Mouse (Mus musculus) heart, embryonic 14.5 days (tissue): Measurements from ENCODE around the gene Arl5a. TPM values are rescaled to one million over a fixed set of nuclear protein-coding genes. Genes with fewer than 3 reads are reported as not detected.

ENCODE experiments used
- ATAC-seq: fragments of 200-750 bp; cut with Nextera tagmentation; 2 replicates; pipeline ENCODE4 v1.8.0; 2017; ENCODE audit warnings: low read depth, moderate TSS enrichment; ENCODE audit not compliant: insufficient number of reproducible peaks, insufficient read depth, low FRiP score
- H3K27ac ChIP-seq, 2 experiments: fragments of 200-500 bp in 1 of 2; fragments of 300-500 bp in 1 of 2; sonication (generic) in 1 of 2; replicated peaks in 1 of 2; 2 replicates each; pipeline ENCODE4 v1.5.1; 2012 to 2014; ENCODE audit warnings: low read depth in 2 of 2, low read length in 2 of 2, control low read depth in 1 of 2, mild to moderate bottlenecking in 1 of 2, mixed read lengths in 1 of 2; ENCODE audit not compliant: control insufficient read depth in 1 of 2, insufficient read depth in 1 of 2
- H3K27me3 ChIP-seq: fragments of 300-500 bp; sonication (generic); 2 replicates; pipeline ENCODE4 v1.6.1; 2014; ENCODE audit warnings: mild to moderate bottlenecking, low read length, control low read depth; ENCODE audit not compliant: control insufficient read depth, insufficient read depth
- H3K36me3 ChIP-seq: fragments of 300-500 bp; sonication (generic); 2 replicates; pipeline ENCODE4 v1.6.1; 2014; ENCODE audit warnings: mild to moderate bottlenecking, control low read depth, low read length, mixed read lengths; ENCODE audit not compliant: control insufficient read depth, insufficient read depth
- H3K4me1 ChIP-seq, 2 experiments: fragments of 200-500 bp in 1 of 2; fragments of 300-500 bp in 1 of 2; sonication (generic) in 1 of 2; 2 replicates each; pipeline ENCODE4 v1.6.1; 2012 to 2014; ENCODE audit warnings: low read length in 2 of 2, control low read depth in 1 of 2, mixed read lengths in 1 of 2; ENCODE audit not compliant: control insufficient read depth in 2 of 2, insufficient read depth in 2 of 2
- H3K4me2 ChIP-seq: fragments of 300-500 bp; sonication (generic); 2 replicates; pipeline ENCODE4 v1.6.1; 2014; ENCODE audit warnings: mild to moderate bottlenecking, low read length
- H3K4me3 ChIP-seq, 2 experiments: fragments of 200-500 bp in 1 of 2; fragments of 300-500 bp in 1 of 2; sonication (generic) in 1 of 2; 2 replicates each; pipeline ENCODE4 v1.5.1; 2012 to 2014; ENCODE audit warnings: low read length in 2 of 2, mild to moderate bottlenecking in 2 of 2, control low read depth in 1 of 2, low read depth in 1 of 2, moderate library complexity in 1 of 2; ENCODE audit not compliant: control insufficient read depth in 1 of 2, insufficient read depth in 1 of 2
- H3K9ac ChIP-seq: fragments of 300-500 bp; sonication (generic); 2 replicates; pipeline ENCODE4 v1.6.1; 2014; ENCODE audit warnings: mild to moderate bottlenecking, low read length
- H3K9me3 ChIP-seq: fragments of 300-500 bp; sonication (generic); 2 replicates; pipeline ENCODE4 v1.6.1; 2016; ENCODE audit warnings: low read length, control low read depth; ENCODE audit not compliant: control insufficient read depth
- WGBS: fragments of 180-500 bp; shearing (Covaris S2); extraction: QIAGEN DNeasy Blood & Tissue Kit; methylation state at CpG from one replicate; pipeline ENCODE4 v1.1.7; 2014; 5-methylcytosine and 5-hydroxymethylcytosine counted together
- polyA plus RNA-seq: library from polyadenylated mRNA; unstranded; fragments of >200 nt; fragmentation: Nextera tagmentation; extraction: Ambion mirVana; gene quantifications from 2 replicates; pipeline ENCODE4 v1.2.1, GENCODE M21; 2014

The Arl5a gene
- polyA plus RNA-seq, 1 experiment from 2014 or later = 89.2 TPM

- Histone ChIP-seq H3K9me3 (no peaks in the 10 kb centered on the region), H3K4me3 (no peak overlapping the region), H3K9ac (no peak overlapping the region), H3K4me1 (peaks cover 10 to 11% of the 10 kb centered on the region in 2 experiments; a peak in 3 of 4 replicates), H3K27ac (no peak overlapping the region), H3K4me2 (no peak overlapping the region), H3K36me3 (no peaks in the 10 kb centered on the region), H3K27me3 (no peaks in the 10 kb centered on the region)
- no peak for ATAC-seq
- 30% methylated on average over 8 of the region's 8 CpGs for WGBS
These were observed 25.1 kb upstream of the Arl5a start for GRCm38 (mm10) chr2:52449818-52450217.

- no peak overlapping the region for H3K27ac ChIP-seq
- 15% methylated on average over 1 of the region's 1 CpGs for WGBS
- H3K4me3 ChIP-seq = no peak overlapping the region
- H3K9ac ChIP-seq = no peak overlapping the region
- H3K36me3 ChIP-seq = no peaks in the 10 kb centered on the region
- no peak for ATAC-seq
- no peaks in the 10 kb centered on the region for H3K9me3 ChIP-seq
- H3K4me1 ChIP-seq = peaks cover 10 to 11% of the 10 kb centered on the region in 2 experiments; a peak in 3 of 4 replicates
- no peak overlapping the region for H3K4me2 ChIP-seq
- no peaks in the 10 kb centered on the region for H3K27me3 ChIP-seq
These were observed 24.2 kb upstream of the Arl5a start for GRCm38 (mm10) chr2:52448916-52449315.

GRCm38 (mm10) chr2:52446648-52447047, 21.9 kb upstream of the Arl5a start:
- no peak for ATAC-seq
- H3K4me1 ChIP-seq = peaks cover 15 to 17% of the 10 kb centered on the region in 2 experiments; a peak in 3 of 4 replicates
- no peaks in the 10 kb centered on the region for H3K9me3 ChIP-seq
- H3K27me3 ChIP-seq = no peaks in the 10 kb centered on the region
- no peaks in the 10 kb centered on the region for H3K36me3 ChIP-seq
- no peak overlapping the region for H3K4me3 ChIP-seq
- no peak overlapping the region for H3K9ac ChIP-seq
- 38% methylated on average over 5 of the region's 5 CpGs for WGBS
- no peak overlapping the region for H3K4me2 ChIP-seq
- no peak overlapping the region for H3K27ac ChIP-seq

- no peak overlapping the region for H3K9ac ChIP-seq
- no peak overlapping the region for H3K27ac ChIP-seq
- no peak for ATAC-seq
- no peak overlapping the region for H3K4me2 ChIP-seq
- no peaks in the 10 kb centered on the region for H3K9me3 ChIP-seq
- 53% methylated on average over 5 of the region's 5 CpGs for WGBS
- H3K27me3 ChIP-seq = no peaks in the 10 kb centered on the region
- H3K4me3 ChIP-seq = no peak overlapping the region
- H3K36me3 ChIP-seq = no peaks in the 10 kb centered on the region
- H3K4me1 ChIP-seq = peaks cover 19 to 25% of the 10 kb centered on the region in 2 experiments
These were observed 17.4 kb upstream of the Arl5a start for GRCm38 (mm10) chr2:52442125-52442524.

GRCm38 (mm10) chr2:52440420-52441015, 15.8 kb upstream of the Arl5a start:
- Histone ChIP-seq H3K9ac (no peak overlapping the region), H3K27me3 (no peaks in the 10 kb centered on the region), H3K4me1 (peaks cover 21 to 39% of the 10 kb centered on the region in 2 experiments), H3K27ac (no peak overlapping the region), H3K9me3 (no peaks in the 10 kb centered on the region), H3K4me3 (no peak overlapping the region), H3K36me3 (no peaks in the 10 kb centered on the region), H3K4me2 (no peak overlapping the region)
- 83% methylated on average over 4 of the region's 4 CpGs for WGBS
- no peak for ATAC-seq

- peaks cover 21 to 44% of the 10 kb centered on the region in 2 experiments for H3K4me1 ChIP-seq
- ATAC-seq = 0 out of 2 replicates have a peak, but pooled peaks have one; percentile 28
- 91% methylated on average over 4 of the region's 4 CpGs for WGBS
- peak overlapping the region; percentile 65 to 67 for H3K27ac ChIP-seq
- no peaks in the 10 kb centered on the region for H3K9me3 ChIP-seq
- no peak overlapping the region for H3K4me2 ChIP-seq
- H3K36me3 ChIP-seq = no peaks in the 10 kb centered on the region
- H3K4me3 ChIP-seq = no peak overlapping the region
- H3K9ac ChIP-seq = no peak overlapping the region
- no peaks in the 10 kb centered on the region for H3K27me3 ChIP-seq
These were observed 13.7 kb upstream of the Arl5a start for GRCm38 (mm10) chr2:52438437-52438836.

- WGBS = 6% methylated on average over 6 of the region's 6 CpGs
- Histone ChIP-seq H3K9me3 (no peaks in the 10 kb centered on the region), H3K27me3 (no peaks in the 10 kb centered on the region), H3K4me2 (no peak overlapping the region), H3K27ac (peak overlapping the region; percentile 67 to 79), H3K9ac (no peak overlapping the region), H3K36me3 (no peaks in the 10 kb centered on the region), H3K4me3 (no peak overlapping the region), H3K4me1 (peaks cover 21 to 44% of the 10 kb centered on the region in 2 experiments)
- peak; percentile 77 for ATAC-seq
These were observed 13.3 kb upstream of the Arl5a start for GRCm38 (mm10) chr2:52438013-52438412.
